Mouse (Mus musculus): Measurements from ENCODE around the gene Acsf3. TPM values are rescaled to one million over a fixed set of nuclear protein-coding genes. Genes with fewer than 3 reads are reported as not detected.
A peak's percentile ranks its signal among the peaks of the same experiment; 100 is the strongest.

Acsf3 gene
- polyA plus RNA-seq (2016; fragmentation: Nextera tagmentation; extraction: Ambion mirVana) = 10.8 and 11.3 TPM in 2 replicates

DNA sequence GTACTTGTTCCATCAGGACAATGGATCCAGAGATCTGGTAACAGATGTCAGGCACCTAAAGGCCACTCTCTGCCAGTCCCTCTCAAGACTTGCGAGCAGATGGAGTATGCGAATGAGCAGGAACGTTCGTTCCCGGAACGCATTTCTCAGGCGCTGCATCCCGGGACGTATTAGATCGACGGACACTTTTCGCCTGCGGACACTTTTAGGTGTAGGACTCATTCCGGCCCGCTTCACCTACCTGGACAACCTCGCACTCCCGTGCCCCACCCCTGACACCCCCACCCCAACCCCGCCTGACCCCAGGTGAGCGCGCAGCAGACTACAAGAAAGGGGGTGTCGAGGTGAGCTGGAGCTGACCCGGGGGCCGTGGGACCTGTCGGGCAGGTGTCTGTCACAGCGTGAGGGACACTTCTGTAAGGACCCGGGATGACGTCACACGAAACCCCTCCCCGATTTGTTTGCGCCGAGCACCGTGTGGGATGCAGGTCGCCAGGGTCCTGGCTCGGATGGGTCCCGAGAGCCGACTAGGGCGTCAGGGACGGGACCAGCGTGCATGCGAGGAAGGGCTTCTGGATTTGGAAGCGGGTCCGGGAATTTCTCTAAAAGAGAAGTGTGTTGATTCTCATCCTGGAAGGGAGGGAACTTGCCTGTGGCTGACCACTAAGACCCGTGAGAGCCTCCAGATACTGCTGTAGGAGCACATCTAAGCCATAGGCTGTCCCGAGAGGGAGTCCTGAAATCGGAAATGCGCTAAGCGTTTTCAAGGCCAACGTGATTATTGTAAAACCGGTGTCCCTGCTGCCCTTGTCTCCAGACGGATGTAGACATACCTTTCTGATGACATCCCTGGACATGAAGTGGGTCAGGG lies at the start of gene Acsf3:
TSS of gene Acsf3 (plus strand) at position 202 of the 871 bp plus-strand sequence.
- peak; percentile 50 for ATAC-seq
- peaks cover 44% of the 10 kb centered on the region for H3K27me3 ChIP-seq (replicated peaks)
- H3K4me2 ChIP-seq = peak within 1 kb of the TSS; percentile 91
- peak within 1 kb of the TSS; percentile 68; the same call in 1 of the 2 replicates for H3K27ac ChIP-seq
- H3K4me1 ChIP-seq = peaks cover 28% of the 10 kb centered on the region
- no peaks in the 10 kb centered on the region for H3K9me3 ChIP-seq (replicated peaks)
- H3K4me3 ChIP-seq = peak within 1 kb of the TSS; percentile 85
- H3K36me3 ChIP-seq = peaks cover 7% of the 10 kb centered on the region
- 2% methylated on average over 50 of the region's 50 CpGs for WGBS (ENCODE audit: insufficient replicate concordance)
- peak within 1 kb of the TSS; percentile 88 for H3K9ac ChIP-seq

- Histone ChIP-seq H3K27ac (no peak overlapping the region), H3K4me2 (no peak overlapping the region), H3K27me3 (replicated peaks) (peaks cover 96% of the 10 kb centered on the region), H3K9me3 (replicated peaks) (no peaks in the 10 kb centered on the region), H3K36me3 (no peaks in the 10 kb centered on the region), H3K9ac (no peak overlapping the region), H3K4me1 (peaks cover 14% of the 10 kb centered on the region), H3K4me3 (no peak overlapping the region)
- WGBS (ENCODE audit: insufficient replicate concordance) = 63% methylated on average over 2 of the region's 2 CpGs
- ATAC-seq = no peak
Observed at GRCm38 (mm10) chr8:122726789-122727188, 48.5 kb upstream of the Acsf3 start.

- no peak overlapping the region for H3K4me2 ChIP-seq
- H3K4me3 ChIP-seq = no peak overlapping the region
- H3K27ac ChIP-seq = no peak overlapping the region
- H3K9me3 ChIP-seq (replicated peaks) = no peaks in the 10 kb centered on the region
- H3K27me3 ChIP-seq (replicated peaks) = peaks cover 96% of the 10 kb centered on the region
- H3K4me1 ChIP-seq = peaks cover 8% of the 10 kb centered on the region
- H3K36me3 ChIP-seq = no peaks in the 10 kb centered on the region
- no peak overlapping the region for H3K9ac ChIP-seq
- ATAC-seq = no peak
- WGBS (ENCODE audit: insufficient replicate concordance) = 55% methylated on average over 5 of the region's 5 CpGs
Observed at GRCm38 (mm10) chr8:122727412-122727811, 47.9 kb upstream of the Acsf3 start.

DNA sequence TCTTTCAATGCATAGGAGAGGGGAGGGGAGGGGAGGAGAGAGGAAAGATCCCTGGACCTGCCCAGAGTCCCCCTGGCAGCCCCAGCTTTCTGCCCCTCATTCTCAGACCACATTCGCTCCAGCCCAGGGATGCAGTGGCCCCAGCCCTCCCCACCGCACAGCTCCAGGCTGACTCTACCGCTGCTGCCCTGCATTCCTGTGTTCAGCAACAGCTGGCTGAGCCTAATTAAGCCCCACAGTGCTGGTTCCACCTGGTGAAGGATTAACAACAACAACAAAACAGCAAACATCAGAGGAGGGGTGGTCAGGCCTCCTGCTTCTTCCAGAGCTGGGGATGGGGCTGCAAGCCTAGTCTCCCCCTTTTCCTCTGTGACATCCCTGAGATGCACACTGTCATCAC lies 46.7 kb upstream of the Acsf3 start:
- Histone ChIP-seq H3K4me3 (no peak overlapping the region), H3K36me3 (no peaks in the 10 kb centered on the region), H3K4me2 (no peak overlapping the region), H3K27me3 (replicated peaks) (peaks cover 96% of the 10 kb centered on the region), H3K4me1 (no peaks in the 10 kb centered on the region), H3K9me3 (replicated peaks) (no peaks in the 10 kb centered on the region), H3K27ac (no peak overlapping the region), H3K9ac (no peak overlapping the region)
- WGBS (ENCODE audit: insufficient replicate concordance) = 37% methylated on average over 3 of the region's 3 CpGs
- ATAC-seq = no peak

GRCm38 (mm10) chr8:122735110-122735509 lies 40.2 kb upstream of the Acsf3 start:
- Histone ChIP-seq H3K4me3 (no peak overlapping the region), H3K27ac (peak overlapping the region; percentile 63; the same call in 1 of the 2 replicates), H3K9me3 (replicated peaks) (no peaks in the 10 kb centered on the region), H3K4me2 (peak overlapping the region; percentile 61), H3K36me3 (no peaks in the 10 kb centered on the region), H3K27me3 (replicated peaks) (peaks cover 77% of the 10 kb centered on the region), H3K4me1 (peaks cover 50% of the 10 kb centered on the region), H3K9ac (peak overlapping the region; percentile 47)
- ATAC-seq = no peak
- WGBS (ENCODE audit: insufficient replicate concordance) = 48% methylated on average over 3 of the region's 3 CpGs

GRCm38 (mm10) chr8:122735542-122736473 lies 39.5 kb upstream of the Acsf3 start:
- ATAC-seq = peak; percentile 92
- Histone ChIP-seq H3K36me3 (no peaks in the 10 kb centered on the region), H3K27me3 (replicated peaks) (peaks cover 79% of the 10 kb centered on the region), H3K9ac (peak overlapping the region; percentile 47), H3K4me2 (peak overlapping the region; percentile 61), H3K4me3 (peak overlapping the region; percentile 9), H3K9me3 (replicated peaks) (no peaks in the 10 kb centered on the region), H3K27ac (peak overlapping the region; percentile 63), H3K4me1 (peaks cover 50% of the 10 kb centered on the region)
- 12% methylated on average over 19 of the region's 19 CpGs for WGBS (ENCODE audit: insufficient replicate concordance)

DNA sequence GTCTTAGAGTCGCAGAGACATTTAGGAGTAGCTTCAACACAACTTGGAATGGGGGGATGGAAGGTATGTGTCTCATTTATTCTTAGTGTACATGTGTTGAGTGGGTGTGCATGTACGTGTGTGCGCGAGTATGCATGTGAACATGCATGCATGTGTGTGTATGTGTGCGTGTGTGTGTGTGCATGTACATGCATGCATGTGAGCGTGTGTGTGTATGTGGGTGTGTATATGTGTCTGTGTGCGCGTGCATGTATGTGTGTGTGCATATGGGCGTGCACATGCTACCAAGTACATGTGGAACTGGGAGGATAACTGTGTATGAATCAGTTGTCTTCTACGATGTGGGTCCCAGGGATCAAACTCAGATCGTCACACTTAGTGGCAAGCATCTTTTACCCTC lies 38.7 kb upstream of the Acsf3 start:
- 75% methylated on average over 11 of the region's 11 CpGs for WGBS (ENCODE audit: insufficient replicate concordance)
- H3K9me3 ChIP-seq (replicated peaks) = no peaks in the 10 kb centered on the region
- peaks cover 81% of the 10 kb centered on the region for H3K27me3 ChIP-seq (replicated peaks)
- H3K36me3 ChIP-seq = no peaks in the 10 kb centered on the region
- H3K4me1 ChIP-seq = peaks cover 50% of the 10 kb centered on the region
- no peak overlapping the region for H3K9ac ChIP-seq
- H3K4me2 ChIP-seq = peak overlapping the region; percentile 61
- ATAC-seq = no peak
- peak overlapping the region; percentile 63 for H3K27ac ChIP-seq
- no peak overlapping the region for H3K4me3 ChIP-seq

DNA sequence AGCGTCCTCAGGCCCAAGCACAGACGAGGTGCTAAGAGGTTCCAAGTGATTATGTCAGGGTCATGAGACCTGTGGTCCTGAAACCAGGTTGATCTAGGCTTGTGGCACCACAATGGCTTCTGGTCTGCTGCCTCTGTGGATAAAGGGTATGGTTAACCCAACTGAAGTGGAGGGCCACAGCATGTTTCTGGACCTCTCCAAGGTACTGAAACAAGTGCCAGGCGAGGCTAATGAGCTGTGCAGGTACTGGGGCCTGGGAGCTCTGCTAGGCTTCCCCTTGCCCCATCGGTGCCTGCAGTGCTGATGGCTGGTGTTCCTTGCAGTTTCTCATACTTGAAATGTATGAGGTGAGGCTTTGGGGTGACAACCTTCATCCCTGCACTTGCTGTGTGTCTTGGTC lies 38.2 kb upstream of the Acsf3 start:
- peak overlapping the region; percentile 61 for H3K4me2 ChIP-seq
- no peak for ATAC-seq
- H3K27me3 ChIP-seq (replicated peaks) = peaks cover 81% of the 10 kb centered on the region
- H3K9me3 ChIP-seq (replicated peaks) = no peaks in the 10 kb centered on the region
- H3K9ac ChIP-seq = no peak overlapping the region
- no peak overlapping the region for H3K27ac ChIP-seq
- H3K4me3 ChIP-seq = no peak overlapping the region
- H3K4me1 ChIP-seq = peaks cover 50% of the 10 kb centered on the region
- 43% methylated on average over 4 of the region's 4 CpGs for WGBS (ENCODE audit: insufficient replicate concordance)
- no peaks in the 10 kb centered on the region for H3K36me3 ChIP-seq

DNA sequence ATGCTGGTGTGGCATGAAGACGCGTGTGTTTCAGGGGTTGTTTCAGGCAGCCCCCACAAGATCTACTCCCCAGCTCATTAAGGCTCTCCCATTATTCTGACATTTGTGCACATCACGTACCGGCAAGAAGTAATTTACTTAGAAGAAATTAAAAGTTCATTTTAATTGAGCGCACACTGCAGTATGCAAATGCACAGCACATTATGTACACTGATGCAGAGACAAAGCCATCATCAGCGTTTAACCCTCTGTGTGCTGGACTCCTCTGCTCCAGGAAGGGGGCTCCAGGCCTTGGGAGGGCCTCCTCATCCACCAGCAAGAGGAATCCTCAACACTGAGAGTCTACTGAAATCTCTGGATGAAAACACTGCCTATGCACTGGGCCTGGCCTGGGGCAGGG lies 37.4 kb upstream of the Acsf3 start:
- no peak overlapping the region for H3K4me3 ChIP-seq
- peaks cover 50% of the 10 kb centered on the region for H3K4me1 ChIP-seq
- peaks cover 81% of the 10 kb centered on the region for H3K27me3 ChIP-seq (replicated peaks)
- ATAC-seq = no peak
- WGBS (ENCODE audit: insufficient replicate concordance) = 80% methylated on average over 6 of the region's 6 CpGs
- H3K36me3 ChIP-seq = no peaks in the 10 kb centered on the region
- no peak overlapping the region for H3K4me2 ChIP-seq
- no peak overlapping the region for H3K27ac ChIP-seq
- H3K9ac ChIP-seq = no peak overlapping the region
- no peaks in the 10 kb centered on the region for H3K9me3 ChIP-seq (replicated peaks)

DNA sequence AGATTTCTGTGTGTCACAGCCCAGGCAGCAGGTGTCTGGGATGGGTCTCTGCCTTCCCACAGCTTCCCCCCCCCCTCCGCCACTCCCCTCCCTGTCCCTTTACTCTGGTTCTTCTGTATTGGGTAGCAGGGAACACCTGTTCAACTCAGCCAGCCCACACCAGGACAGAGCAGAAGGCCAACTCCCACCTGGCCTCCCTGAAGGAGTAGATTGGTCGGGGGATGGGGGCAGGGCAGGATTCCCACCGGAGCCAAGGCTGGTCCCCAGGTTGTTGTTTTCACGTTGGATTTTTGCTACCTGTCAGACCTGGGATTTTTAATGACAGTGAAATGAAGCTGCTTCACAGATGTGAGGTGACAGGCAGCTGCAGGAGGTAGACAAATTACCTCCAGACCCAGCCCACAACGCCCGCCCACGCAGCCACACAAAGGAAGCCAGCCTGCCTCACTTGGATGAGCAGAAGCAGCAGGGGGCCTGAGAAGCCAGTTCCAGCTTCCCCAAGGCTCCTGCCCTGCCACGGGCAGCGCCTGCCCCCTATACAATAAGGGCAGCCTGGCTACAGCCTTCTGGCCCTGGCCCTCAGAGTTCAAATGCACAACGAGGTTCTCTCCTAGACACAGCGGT lies 36.1 kb upstream of the Acsf3 start:
- ATAC-seq = no peak
- peaks cover 81% of the 10 kb centered on the region for H3K27me3 ChIP-seq (replicated peaks)

GRCm38 (mm10) chr8:122742471-122742870 lies 32.8 kb upstream of the Acsf3 start:
- Histone ChIP-seq H3K9ac (no peak overlapping the region), H3K4me1 (peaks cover 18% of the 10 kb centered on the region), H3K27ac (no peak overlapping the region), H3K36me3 (no peaks in the 10 kb centered on the region), H3K9me3 (replicated peaks) (no peaks in the 10 kb centered on the region), H3K4me2 (no peak overlapping the region), H3K4me3 (no peak overlapping the region), H3K27me3 (replicated peaks) (peaks cover 100% of the 10 kb centered on the region)
- ATAC-seq = no peak
- WGBS (ENCODE audit: insufficient replicate concordance) = 32% methylated on average over 19 of the region's 19 CpGs

More for the DNA sequence above, 36.1 kb upstream of the Acsf3 start:
- WGBS (ENCODE audit: insufficient replicate concordance) = 29% methylated on average over 11 of the region's 11 CpGs
- Histone ChIP-seq H3K4me1 (peaks cover 50% of the 10 kb centered on the region), H3K4me3 (no peak overlapping the region), H3K9me3 (replicated peaks) (no peaks in the 10 kb centered on the region), H3K27ac (no peak overlapping the region), H3K4me2 (no peak overlapping the region), H3K36me3 (no peaks in the 10 kb centered on the region), H3K9ac (no peak overlapping the region)
